Mouse (Mus musculus) hindbrain, embryonic 10.5 days (tissue): ENCODE measurements at regions not wholly inside any gene's neighbourhood (a gene's known extent, or its start where the extent isn't known, plus 50 kb on each side); places are given as distances from the start of the nearest gene placed in this dataset.

ENCODE experiments used
- DNase-seq: peaks from one replicate; pipeline ENCODE4 v3.0.0-alpha.2; 2017; ENCODE audit warnings: low spot score
- H3K27ac ChIP-seq: fragments of 300-500 bp; sonication (generic); 2 replicates; pipeline ENCODE4 v1.5.1; 2016; ENCODE audit warnings: mild to moderate bottlenecking, moderate library complexity
- H3K27me3 ChIP-seq: fragments of 300-500 bp; sonication (generic); 2 replicates; pipeline ENCODE4 v1.6.1; 2016; ENCODE audit warnings: mild to moderate bottlenecking; ENCODE audit not compliant: poor library complexity, insufficient read depth, severe bottlenecking
- H3K36me3 ChIP-seq: fragments of 300-500 bp; sonication (generic); 2 replicates; pipeline ENCODE4 v1.6.1; 2016; ENCODE audit warnings: mild to moderate bottlenecking, moderate library complexity
- H3K4me1 ChIP-seq: fragments of 300-500 bp; sonication (generic); replicated peaks from 2 replicates; pipeline ENCODE4 v1.6.1; 2016; ENCODE audit warnings: mild to moderate bottlenecking
- H3K4me3 ChIP-seq: fragments of 300-500 bp; sonication (generic); 2 replicates; pipeline ENCODE4 v1.5.1; 2016; ENCODE audit warnings: mild to moderate bottlenecking, moderate library complexity
- H3K9me3 ChIP-seq: fragments of 300-500 bp; sonication (generic); 2 replicates; pipeline ENCODE4 v1.6.1; 2016; ENCODE audit warnings: mild to moderate bottlenecking, moderate library complexity
- WGBS: fragments of 180-500 bp; shearing (Covaris S2); methylation state at CpG from one replicate; pipeline ENCODE4 v1.1.7; 2016; 5-methylcytosine and 5-hydroxymethylcytosine counted together

- Histone ChIP-seq H3K36me3 (no peaks in the 10 kb centered on the region), H3K27ac (no peak overlapping the region), H3K9me3 (no peaks in the 10 kb centered on the region), H3K27me3 (no peaks in the 10 kb centered on the region), H3K4me1 (no peaks in the 10 kb centered on the region), H3K4me3 (no peak overlapping the region)
- DNase-seq, result no peak
- WGBS, result 86% methylated on average over 6 of the region's 6 CpGs
Measured at GRCm38 (mm10) chr6:76697146-76697891, 199.7 kb upstream of the Gm9008 start.

GRCm38 (mm10) chr6:76688831-76689230, 191.2 kb upstream of the Gm9008 start:
- Histone ChIP-seq H3K27ac (no peak overlapping the region), H3K9me3 (no peaks in the 10 kb centered on the region), H3K4me1 (no peaks in the 10 kb centered on the region), H3K27me3 (no peaks in the 10 kb centered on the region), H3K36me3 (no peaks in the 10 kb centered on the region), H3K4me3 (no peak overlapping the region)
- no peak for DNase-seq
- 73% methylated on average over 2 of the region's 2 CpGs for WGBS

- H3K36me3 ChIP-seq, result no peaks in the 10 kb centered on the region
- no peaks in the 10 kb centered on the region for H3K9me3 ChIP-seq
- no peak overlapping the region for H3K27ac ChIP-seq
- no peaks in the 10 kb centered on the region for H3K4me1 ChIP-seq
- no peaks in the 10 kb centered on the region for H3K27me3 ChIP-seq
- no peak overlapping the region for H3K4me3 ChIP-seq
- no peak for DNase-seq
- WGBS, result 46% methylated on average over 1 of the region's 1 CpGs
Measured at GRCm38 (mm10) chr6:76639583-76639982, 142.0 kb upstream of the Gm9008 start.

- Histone ChIP-seq H3K4me3 (no peak overlapping the region), H3K27ac (no peak overlapping the region), H3K9me3 (no peaks in the 10 kb centered on the region), H3K36me3 (no peaks in the 10 kb centered on the region), H3K4me1 (no peaks in the 10 kb centered on the region), H3K27me3 (0 out of 2 replicates have a peak, but pooled peaks cover 8% of the 10 kb centered on the region)
- WGBS, result 90% methylated on average over 4 of the region's 4 CpGs
- no peak for DNase-seq
Measured at GRCm38 (mm10) chr6:76628379-76628778, 130.8 kb upstream of the Gm9008 start.

DNA sequence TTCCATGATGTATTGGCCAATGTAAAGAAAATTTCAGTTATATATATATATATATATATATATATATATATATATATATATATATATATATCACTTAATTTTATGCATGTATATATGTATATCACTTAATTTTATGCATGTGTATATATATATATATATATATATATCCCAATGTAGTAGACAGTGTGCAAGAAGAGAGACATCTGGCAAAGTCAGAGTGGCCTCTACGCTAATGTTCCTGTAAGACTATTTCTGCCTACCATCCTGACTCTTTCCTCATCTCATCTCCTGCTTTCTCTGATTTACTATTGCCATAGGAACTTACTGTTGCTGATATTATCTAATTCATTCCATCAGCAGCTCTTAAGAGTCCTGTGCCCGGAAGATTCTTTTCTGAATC, 123.9 kb upstream of the Gm9008 start:
- WGBS, result 95% methylated on average over 2 of the region's 2 CpGs
- Histone ChIP-seq H3K4me1 (peaks cover 12% of the 10 kb centered on the region; the same call in 1 of the 2 replicates), H3K36me3 (no peaks in the 10 kb centered on the region), H3K9me3 (0 out of 2 replicates have a peak, but pooled peaks cover 3% of the 10 kb centered on the region), H3K27me3 (peaks cover 29% of the 10 kb centered on the region; the same call in 1 of the 2 replicates), H3K27ac (no peak overlapping the region), H3K4me3 (no peak overlapping the region)
- no peak for DNase-seq

GRCm38 (mm10) chr6:76620754-76621204, 123.2 kb upstream of the Gm9008 start:
- H3K27me3 ChIP-seq, result peaks cover 29% of the 10 kb centered on the region; the same call in 1 of the 2 replicates
- no peaks in the 10 kb centered on the region for H3K36me3 ChIP-seq
- 0 out of 2 replicates have a peak, but pooled peaks cover 3% of the 10 kb centered on the region for H3K9me3 ChIP-seq
- no peak overlapping the region for H3K4me3 ChIP-seq
- DNase-seq, result peak; percentile 15
- H3K4me1 ChIP-seq, result peaks cover 12% of the 10 kb centered on the region; the same call in 1 of the 2 replicates
- WGBS, result 36% methylated on average over 6 of the region's 6 CpGs
- H3K27ac ChIP-seq, result no peak overlapping the region
